Comparison of ENCODE assay signal across 9 mouse cellular contexts in genomic region chr11:69766872-69767624, GRCm38 (mm10). TPM values are rescaled to one million over a fixed set of nuclear protein-coding genes. Genes with fewer than 3 reads are reported as not detected.
A peak's percentile ranks its signal among the peaks of the same experiment; 100 is the strongest.
DNase-seq lines count a peak whose midpoint lies in the region; ATAC-seq lines count a peak whose summit lies in the region.
"Had no signal": no experiment of that assay in that cellular context is flagged by ENCODE, and none has a peak within 500 bp of the region (broad histone marks: within the 10 kb centered on the region; RNA-seq: fewer than 3 reads in every experiment).

No protein-coding gene starts in this region.

- peaks cover 23% of the 10 kb centered on the region for H3K4me1 ChIP-seq in forebrain, embryonic 12.5 days
- H3K4me1 ChIP-seq in kidney, embryonic 14.5 days (ENCODE audit: control insufficient read depth, insufficient read depth, low read length), result peaks cover 15% of the 10 kb centered on the region
- H3K4me1 ChIP-seq in midbrain, embryonic 12.5 days, result peaks cover 20% of the 10 kb centered on the region

- no peaks in the 10 kb centered on the region for H3K9me3 ChIP-seq in forebrain, embryonic 12.5 days
- H3K9me3 ChIP-seq in kidney, embryonic 14.5 days (ENCODE audit: control insufficient read depth, low read length), result no peaks in the 10 kb centered on the region
- no peaks in the 10 kb centered on the region for H3K9me3 ChIP-seq in midbrain, embryonic 12.5 days

- peak overlapping the region; percentile 88; the same call in 1 of the 2 replicates for H3K9ac ChIP-seq in forebrain, embryonic 12.5 days
- peak overlapping the region; percentile 91 for H3K9ac ChIP-seq in kidney, embryonic 14.5 days (ENCODE audit: low read depth, low read length)
- H3K9ac ChIP-seq in midbrain, embryonic 12.5 days (replicated peaks), result peak overlapping the region; percentile 92

- peak; percentile 96 for DNase-seq in heart, adult 11 months
- no peak for DNase-seq in heart, postnatal 25 days (ENCODE audit: low spot score)
- no peak for DNase-seq in spleen, postnatal 36 days (ENCODE audit: low spot score in 2 of 2)
- no peak for DNase-seq in right cerebral cortex, adult 18-20 months

- 64% methylated on average over 13 of the region's 13 CpGs for whole genome bisulfite sequencing in forebrain, embryonic 12.5 days
- 50% methylated on average over 13 of the region's 13 CpGs for WGBS in kidney, embryonic 14.5 days
- WGBS in midbrain, embryonic 12.5 days, result 62% methylated on average over 13 of the region's 13 CpGs

- no peak for ATAC-seq in forebrain, embryonic 12.5 days (ENCODE audit: low FRiP score)
- no peak for ATAC-seq in kidney, embryonic 14.5 days (ENCODE audit: low FRiP score, low TSS enrichment)
- ATAC-seq in midbrain, embryonic 12.5 days (ENCODE audit: low FRiP score, low read depth), result no peak
- ATAC-seq in monocyte, adult 5-6 weeks (replicated peaks; ENCODE audit: insufficient number of reproducible peaks, low FRiP score, low TSS enrichment, poor library complexity, severe bottlenecking), result no peak

- 0 out of 2 replicates have a peak overlapping the region, but pooled peaks have one; percentile 25 for H3K27ac ChIP-seq in forebrain, embryonic 12.5 days
- peak overlapping the region; percentile 81; the same call in 1 of the 2 replicates for H3K27ac ChIP-seq in kidney, embryonic 14.5 days (ENCODE audit: low read depth, low read length)
- no peak overlapping the region for H3K27ac ChIP-seq in midbrain, embryonic 12.5 days (replicated peaks)

- peak overlapping the region; percentile 83 for H3K4me3 ChIP-seq in forebrain, embryonic 12.5 days (replicated peaks)
- H3K4me3 ChIP-seq in kidney, embryonic 14.5 days (ENCODE audit: low read length), result peak overlapping the region; percentile 89
- H3K4me3 ChIP-seq in midbrain, embryonic 12.5 days, result peak overlapping the region; percentile 72

- intact Hi-C loops in heart, postnatal 25 days (cut with DNase I), result loop anchor here (2.0 kb wide), 1 partner anchor 36 kb away; no protein-coding TSS in a partner anchor

- peak overlapping the region; percentile 78 for H3K4me2 ChIP-seq in forebrain, embryonic 12.5 days
- peak overlapping the region; percentile 85 for H3K4me2 ChIP-seq in kidney, embryonic 14.5 days (replicated peaks; ENCODE audit: low read depth, low read length)
- peak overlapping the region; percentile 69 for H3K4me2 ChIP-seq in midbrain, embryonic 12.5 days (replicated peaks)

- no peaks in the 10 kb centered on the region for H3K36me3 ChIP-seq in forebrain, embryonic 12.5 days (replicated peaks)
- no peaks in the 10 kb centered on the region for H3K36me3 ChIP-seq in kidney, embryonic 14.5 days (ENCODE audit: control insufficient read depth, insufficient read depth, low read length)
- no peaks in the 10 kb centered on the region for H3K36me3 ChIP-seq in midbrain, embryonic 12.5 days

- H3K27me3 ChIP-seq in forebrain, embryonic 12.5 days, result 0 out of 2 replicates have a peak, but pooled peaks cover 4% of the 10 kb centered on the region
- no peaks in the 10 kb centered on the region for H3K27me3 ChIP-seq in kidney, embryonic 14.5 days (ENCODE audit: control insufficient read depth, insufficient read depth, low read length)
- peaks cover 8% of the 10 kb centered on the region for H3K27me3 ChIP-seq in midbrain, embryonic 12.5 days

RNA-seq across cellular contexts. Expression of gene Zbtb4, which starts 1.3 kb away (rescaled TPM):
- 10 to 100 TPM; 33.3 to 39.6 TPM for total RNA-seq in heart, postnatal 25 days (2021)
- polyA plus RNA-seq in forebrain, embryonic 12.5 days (2016; fragmentation: Nextera tagmentation; extraction: Ambion mirVana), result 1.3 and 1.5 TPM in 2 replicates
- 2.0 and 2.2 TPM in 2 replicates for polyA plus RNA-seq in kidney, embryonic 14.5 days (2014; fragmentation: Nextera tagmentation; extraction: Ambion mirVana)
- polyA plus RNA-seq in midbrain, embryonic 12.5 days (2016; fragmentation: Nextera tagmentation; extraction: Ambion mirVana), result 2.0 TPM in 2 replicates
- 6.6 to 23.7 TPM (median 7.7 TPM) in 3 replicates for total RNA-seq in monocyte, adult 5-6 weeks (2017)

RNA-seq across cellular contexts. Expression of gene Slc35g3, which starts 5.3 kb away (rescaled TPM):
- total RNA-seq in heart, postnatal 25 days (2021), result not detected
- 0.13 and 0.33 TPM in 2 replicates for polyA plus RNA-seq in forebrain, embryonic 12.5 days (2016; fragmentation: Nextera tagmentation; extraction: Ambion mirVana)
- 0.23 and 0.36 TPM in 2 replicates for polyA plus RNA-seq in kidney, embryonic 14.5 days (2014; fragmentation: Nextera tagmentation; extraction: Ambion mirVana)
- 0.18 and 0.27 TPM in 2 replicates for polyA plus RNA-seq in midbrain, embryonic 12.5 days (2016; fragmentation: Nextera tagmentation; extraction: Ambion mirVana)
- not detected in 3 replicates for total RNA-seq in monocyte, adult 5-6 weeks (2017)
- total RNA-seq: heart, adult 18-20 months had no signal

RNA-seq across cellular contexts. Expression of gene Polr2a, which starts 8.6 kb away (rescaled TPM):
- total RNA-seq in heart, postnatal 25 days (2021), result 10 to 100 TPM; 28.6 to 30.4 TPM
- 31.3 and 35.4 TPM in 2 replicates for polyA plus RNA-seq in forebrain, embryonic 12.5 days (2016; fragmentation: Nextera tagmentation; extraction: Ambion mirVana)
- polyA plus RNA-seq in kidney, embryonic 14.5 days (2014; fragmentation: Nextera tagmentation; extraction: Ambion mirVana), result 30.2 and 58.4 TPM in 2 replicates
- polyA plus RNA-seq in midbrain, embryonic 12.5 days (2016; fragmentation: Nextera tagmentation; extraction: Ambion mirVana), result 32.0 and 37.1 TPM in 2 replicates
- total RNA-seq in monocyte, adult 5-6 weeks (2017), result 21.5 to 120 TPM (median 48.7 TPM) in 3 replicates

RNA-seq across cellular contexts. Expression of gene Chrnb1, which starts 28.7 kb away (rescaled TPM):
- 1 to 10 TPM; 4.8 to 5.0 TPM for total RNA-seq in heart, postnatal 25 days (2021)
- 1.2 and 1.8 TPM in 2 replicates for polyA plus RNA-seq in forebrain, embryonic 12.5 days (2016; fragmentation: Nextera tagmentation; extraction: Ambion mirVana)
- 4.6 and 6.5 TPM in 2 replicates for polyA plus RNA-seq in kidney, embryonic 14.5 days (2014; fragmentation: Nextera tagmentation; extraction: Ambion mirVana)
- polyA plus RNA-seq in midbrain, embryonic 12.5 days (2016; fragmentation: Nextera tagmentation; extraction: Ambion mirVana), result 1.3 and 1.7 TPM in 2 replicates
- total RNA-seq in monocyte, adult 5-6 weeks (2017), result 2.3 to 5.8 TPM (median 2.7 TPM) in 3 replicates

RNA-seq across cellular contexts. Expression of gene Fgf11, which starts 34.6 kb away (rescaled TPM):
- total RNA-seq in heart, postnatal 25 days (2021), result 1 to 10 TPM; 2.2 to 2.4 TPM
- polyA plus RNA-seq in forebrain, embryonic 12.5 days (2016; fragmentation: Nextera tagmentation; extraction: Ambion mirVana), result 2.6 and 3.2 TPM in 2 replicates
- polyA plus RNA-seq in kidney, embryonic 14.5 days (2014; fragmentation: Nextera tagmentation; extraction: Ambion mirVana), result 1.7 and 1.9 TPM in 2 replicates
- 2.7 and 2.9 TPM in 2 replicates for polyA plus RNA-seq in midbrain, embryonic 12.5 days (2016; fragmentation: Nextera tagmentation; extraction: Ambion mirVana)
- 0.64 TPM in 1 of 3 replicates, not detected in the others for total RNA-seq in monocyte, adult 5-6 weeks (2017)
